ENCODE assay signal across 9 mouse cellular contexts in genomic region chr2:91068162-91068871, GRCm38 (mm10). TPM values are rescaled to one million over a fixed set of nuclear protein-coding genes. Genes with fewer than 3 reads are reported as not detected.
A peak's percentile ranks its signal among the peaks of the same experiment; 100 is the strongest.
DNase-seq lines count a peak whose midpoint lies in the region; ATAC-seq lines count a peak whose summit lies in the region.
"Had no signal": no experiment of that assay in that cellular context is flagged by ENCODE, and none has a peak within 500 bp of the region (broad histone marks: within the 10 kb centered on the region; RNA-seq: fewer than 3 reads in every experiment).

No protein-coding gene starts in this region.

- peak overlapping the region; percentile 6; the same call in 1 of the 2 replicates for H3K4me2 ChIP-seq in neural tube, embryonic 11.5 days (ENCODE audit: low read depth)
- peak overlapping the region; percentile 88 for H3K4me2 ChIP-seq in liver, embryonic 13.5 days

- no peak for DNase-seq in heart, embryonic 10.5 days (ENCODE audit: low spot score)
- DNase-seq in heart, postnatal 10 days: no peak
- DNase-seq in neural tube, embryonic 11.5 days (ENCODE audit: low spot score): no peak
- DNase-seq in neural tube, embryonic 10.5 days (ENCODE audit: extremely low spot score, low spot score): no peak
- DNase-seq in liver, embryonic 13.5 days: no peak
- DNase-seq in spleen, adult 18-20 months: no peak
- no peak for DNase-seq in spleen, adult 12 weeks (ENCODE audit: low spot score)
- no peak for DNase-seq in right cerebral cortex, postnatal 14 days
- DNase-seq: embryo, embryonic 11 days had no signal

- WGBS in heart, embryonic 10.5 days: 61% methylated on average over 13 of the region's 13 CpGs
- 59% methylated on average over 13 of the region's 13 CpGs for WGBS in neural tube, embryonic 11.5 days
- WGBS in liver, embryonic 13.5 days (ENCODE audit: insufficient replicate concordance): 75% methylated on average over 13 of the region's 13 CpGs

- H3K27ac ChIP-seq in heart, embryonic 10.5 days: 0 out of 2 replicates have a peak overlapping the region, but pooled peaks have one; percentile 48
- no peak overlapping the region for H3K27ac ChIP-seq in neural tube, embryonic 11.5 days (ENCODE audit: low read depth, low read length)
- H3K27ac ChIP-seq in liver, embryonic 13.5 days: no peak overlapping the region

- peaks cover 42% of the 10 kb centered on the region for H3K36me3 ChIP-seq in heart, embryonic 10.5 days
- peaks cover 5% of the 10 kb centered on the region for H3K36me3 ChIP-seq in neural tube, embryonic 11.5 days (ENCODE audit: control insufficient read depth, insufficient read depth, low read length)
- peaks cover 31% of the 10 kb centered on the region for H3K36me3 ChIP-seq in liver, embryonic 13.5 days

- peaks cover 30% of the 10 kb centered on the region for H3K4me1 ChIP-seq in heart, embryonic 10.5 days
- H3K4me1 ChIP-seq in neural tube, embryonic 11.5 days (ENCODE audit: control insufficient read depth, insufficient read depth, low read length): peaks cover 15% of the 10 kb centered on the region
- H3K4me1 ChIP-seq in liver, embryonic 13.5 days (replicated peaks): peaks cover 26% of the 10 kb centered on the region

- intact Hi-C loops in heart, postnatal 10 days (cut with DNase I): no loop called here

- H3K4me3 ChIP-seq in heart, embryonic 10.5 days: peak overlapping the region; percentile 63
- H3K4me3 ChIP-seq in neural tube, embryonic 11.5 days (ENCODE audit: low read depth, low read length): no peak overlapping the region
- H3K4me3 ChIP-seq in liver, embryonic 13.5 days (replicated peaks): peak overlapping the region; percentile 72; the same call in 1 of the 2 replicates

- H3K27me3 ChIP-seq in heart, embryonic 10.5 days (ENCODE audit: insufficient read depth, poor library complexity, severe bottlenecking): no peaks in the 10 kb centered on the region
- H3K27me3 ChIP-seq in neural tube, embryonic 11.5 days (ENCODE audit: control insufficient read depth, insufficient read depth, low read length): no peaks in the 10 kb centered on the region
- H3K27me3 ChIP-seq in liver, embryonic 13.5 days: no peaks in the 10 kb centered on the region

- no peak overlapping the region for H3K9ac ChIP-seq in neural tube, embryonic 11.5 days (ENCODE audit: low read length)
- H3K9ac ChIP-seq in liver, embryonic 13.5 days: peak overlapping the region; percentile 77; the same call in 1 of the 2 replicates

- no peak for ATAC-seq in neural tube, embryonic 11.5 days (ENCODE audit: insufficient read depth, low FRiP score, low TSS enrichment)
- ATAC-seq in liver, embryonic 13.5 days (ENCODE audit: low read depth): no peak

- no peaks in the 10 kb centered on the region for H3K9me3 ChIP-seq in heart, embryonic 10.5 days
- H3K9me3 ChIP-seq in neural tube, embryonic 11.5 days (ENCODE audit: control insufficient read depth, low read length): no peaks in the 10 kb centered on the region
- no peaks in the 10 kb centered on the region for H3K9me3 ChIP-seq in liver, embryonic 13.5 days (replicated peaks)

RNA-seq across cellular contexts. Expression of gene Slc39a13, which starts 1.9 kb away (rescaled TPM):
- 32.6 and 37.5 TPM in 2 replicates for polyA plus RNA-seq in heart, embryonic 10.5 days (2016; fragmentation: Nextera tagmentation; extraction: Ambion mirVana)
- total RNA-seq in heart, postnatal 10 days (2021): 10 to 100 TPM; 27.7 to 31.9 TPM
- 21.9 and 27.6 TPM in 2 replicates for polyA plus RNA-seq in neural tube, embryonic 11.5 days (2014; fragmentation: Nextera tagmentation; extraction: Ambion mirVana)
- polyA plus RNA-seq in liver, embryonic 13.5 days (2015; fragmentation: Nextera tagmentation; extraction: Ambion mirVana): 10.6 and 10.9 TPM in 2 replicates

RNA-seq across cellular contexts. Expression of gene Spi1, which starts 13.9 kb away (rescaled TPM):
- 0.99 and 4.1 TPM in 2 replicates for polyA plus RNA-seq in heart, embryonic 10.5 days (2016; fragmentation: Nextera tagmentation; extraction: Ambion mirVana)
- total RNA-seq in heart, postnatal 10 days (2021): 1 to 10 TPM; 2.3 to 3.0 TPM
- polyA plus RNA-seq in neural tube, embryonic 11.5 days (2014; fragmentation: Nextera tagmentation; extraction: Ambion mirVana): 2.8 and 4.2 TPM in 2 replicates
- polyA plus RNA-seq in liver, embryonic 13.5 days (2015; fragmentation: Nextera tagmentation; extraction: Ambion mirVana): 14.1 and 15.1 TPM in 2 replicates

RNA-seq across cellular contexts. Expression of gene Psmc3, which starts 14.5 kb away (rescaled TPM):
- 315 and 334 TPM in 2 replicates for polyA plus RNA-seq in heart, embryonic 10.5 days (2016; fragmentation: Nextera tagmentation; extraction: Ambion mirVana)
- total RNA-seq in heart, postnatal 10 days (2021): 100 to 1,000 TPM; 221 to 245 TPM
- polyA plus RNA-seq in neural tube, embryonic 11.5 days (2014; fragmentation: Nextera tagmentation; extraction: Ambion mirVana): 387 and 389 TPM in 2 replicates
- polyA plus RNA-seq in liver, embryonic 13.5 days (2015; fragmentation: Nextera tagmentation; extraction: Ambion mirVana): 188 and 213 TPM in 2 replicates

RNA-seq across cellular contexts. Expression of gene Rapsn, which starts 32.9 kb away (rescaled TPM):
- polyA plus RNA-seq in heart, embryonic 10.5 days (2016; fragmentation: Nextera tagmentation; extraction: Ambion mirVana): 6.6 and 13.8 TPM in 2 replicates
- 10 to 100 TPM; 15.4 to 19.8 TPM for total RNA-seq in heart, postnatal 10 days (2021)
- polyA plus RNA-seq in neural tube, embryonic 11.5 days (2014; fragmentation: Nextera tagmentation; extraction: Ambion mirVana): 3.7 and 5.5 TPM in 2 replicates
- polyA plus RNA-seq in liver, embryonic 13.5 days (2015; fragmentation: Nextera tagmentation; extraction: Ambion mirVana): 0.69 and 1.00 TPM in 2 replicates

RNA-seq across cellular contexts. Expression of gene Mybpc3, which starts 49.6 kb away (rescaled TPM):
- 450 and 1,030 TPM in 2 replicates for polyA plus RNA-seq in heart, embryonic 10.5 days (2016; fragmentation: Nextera tagmentation; extraction: Ambion mirVana)
- 1,000 to 10,000 TPM; 1,924 to 2,166 TPM for total RNA-seq in heart, postnatal 10 days (2021)
- 0.11 and 0.49 TPM in 2 replicates for polyA plus RNA-seq in neural tube, embryonic 11.5 days (2014; fragmentation: Nextera tagmentation; extraction: Ambion mirVana)
- 0.14 and 0.95 TPM in 2 replicates for polyA plus RNA-seq in liver, embryonic 13.5 days (2015; fragmentation: Nextera tagmentation; extraction: Ambion mirVana)
